Mouse (Mus musculus) embryonic facial prominence, embryonic 11.5 days (tissue): ENCODE data around the gene Lbhd2. TPM values are rescaled to one million over a fixed set of nuclear protein-coding genes. Genes with fewer than 3 reads are reported as not detected.

Experiments used
- ATAC-seq: fragments of 200-750 bp; cut with Nextera tagmentation; replicated peaks from 2 replicates; pipeline ENCODE4 v1.8.0; 2017; ENCODE audit warnings: low read depth; ENCODE audit not compliant: insufficient number of reproducible peaks, low FRiP score, low TSS enrichment
- DNase-seq: peaks from one replicate; pipeline ENCODE4 v3.0.0-alpha.2; 2015; ENCODE audit warnings: low spot score
- H3K27ac ChIP-seq: fragments of 300-500 bp; sonication (generic); replicated peaks from 2 replicates; pipeline ENCODE4 v1.5.1; 2014; ENCODE audit warnings: mild to moderate bottlenecking, low read depth, low read length, control low read depth
- H3K27me3 ChIP-seq: fragments of 300-500 bp; sonication (generic); 2 replicates; pipeline ENCODE4 v1.6.1; 2014; ENCODE audit warnings: mild to moderate bottlenecking, low read length, moderate library complexity, mixed read lengths; ENCODE audit not compliant: control insufficient read depth, insufficient read depth
- H3K36me3 ChIP-seq: fragments of 300-500 bp; sonication (generic); replicated peaks from 2 replicates; pipeline ENCODE4 v1.6.1; 2014; ENCODE audit warnings: low read depth, mild to moderate bottlenecking, low read length, moderate library complexity, mixed read lengths; ENCODE audit not compliant: control insufficient read depth, insufficient read depth
- H3K4me1 ChIP-seq: fragments of 300-500 bp; sonication (generic); 2 replicates; pipeline ENCODE4 v1.6.1; 2014; ENCODE audit warnings: low read length, mixed read lengths; ENCODE audit not compliant: control insufficient read depth, insufficient read depth
- H3K4me2 ChIP-seq: fragments of 300-500 bp; sonication (generic); 2 replicates; pipeline ENCODE4 v1.6.1; 2014; ENCODE audit warnings: low read depth, mild to moderate bottlenecking, control low read depth, low read length, moderate library complexity
- H3K4me3 ChIP-seq: fragments of 300-500 bp; sonication (generic); 2 replicates; pipeline ENCODE4 v1.5.1; 2014; ENCODE audit warnings: low read depth, low read length, control low read depth
- H3K9ac ChIP-seq: fragments of 300-500 bp; sonication (generic); replicated peaks from 2 replicates; pipeline ENCODE4 v1.6.1; 2014; ENCODE audit warnings: mild to moderate bottlenecking, control low read depth, low read length
- H3K9me3 ChIP-seq: fragments of 300-500 bp; sonication (generic); replicated peaks from 2 replicates; pipeline ENCODE4 v1.6.1; 2016; ENCODE audit warnings: mild to moderate bottlenecking, low read length, inconsistent platforms, mixed read lengths; ENCODE audit not compliant: control insufficient read depth
- WGBS: fragments of 180-500 bp; shearing (Covaris S2); extraction: QIAGEN DNeasy Blood & Tissue Kit; methylation state at CpG from one replicate; pipeline ENCODE4 v1.1.7; 2014; 5-methylcytosine and 5-hydroxymethylcytosine counted together
- polyA plus RNA-seq: library from polyadenylated mRNA; unstranded; fragments of >200 nt; fragmentation: Nextera tagmentation; extraction: Ambion mirVana; gene quantifications from 2 replicates; pipeline ENCODE4 v1.2.1, GENCODE M21; 2014

The Lbhd2 gene
- polyA plus RNA-seq, 1 experiment from 2014 or later, result not detected

DNA sequence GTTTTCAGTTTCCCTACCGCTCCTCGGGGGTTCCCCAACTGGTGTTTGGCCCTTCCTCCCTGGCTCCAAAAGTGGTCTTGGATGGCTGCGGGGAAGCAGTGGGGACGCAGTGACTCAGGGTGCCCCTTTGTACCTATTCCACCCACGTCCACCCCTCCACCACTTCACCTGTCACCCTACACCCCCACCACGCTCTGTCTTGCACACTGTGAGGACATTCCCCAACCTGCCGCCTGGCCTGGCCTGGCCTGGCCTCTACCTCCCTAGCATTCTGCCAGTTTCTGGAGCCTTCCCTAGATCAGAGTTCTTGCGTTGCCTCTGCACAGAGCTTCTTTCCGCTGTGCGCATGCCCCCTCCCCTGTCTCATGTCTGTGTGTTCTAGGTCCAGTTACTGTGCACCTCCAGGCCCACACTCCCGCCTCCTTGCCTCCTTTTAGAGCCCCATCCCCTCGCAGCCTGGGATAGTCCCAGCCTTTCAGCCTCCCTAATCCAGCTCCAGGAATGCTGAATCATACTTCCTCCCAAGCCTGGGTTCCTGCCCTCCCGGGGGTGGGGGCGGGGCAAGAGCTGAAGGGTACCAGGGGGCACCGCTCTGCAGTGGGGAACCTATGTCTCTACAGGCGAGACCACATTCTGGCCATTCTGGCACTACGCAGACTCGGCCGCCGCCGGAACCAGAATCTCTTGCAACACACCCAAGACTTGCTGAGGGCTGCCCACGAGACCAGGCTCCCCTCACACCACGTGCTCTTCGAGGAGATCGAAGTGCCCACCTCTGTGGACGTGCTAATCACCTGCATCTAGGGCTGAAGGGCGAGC, 23.6 kb downstream of the Lbhd2 start:
- Histone ChIP-seq H3K9me3 (no peaks in the 10 kb centered on the region), H3K27me3 (peaks cover 36% of the 10 kb centered on the region), H3K27ac (no peak overlapping the region), H3K4me3 (peak overlapping the region; percentile 24; the same call in 1 of the 2 replicates), H3K4me2 (peak overlapping the region; percentile 59), H3K9ac (no peak overlapping the region; the same call in 1 of the 2 replicates), H3K36me3 (no peaks in the 10 kb centered on the region), H3K4me1 (peaks cover 7% of the 10 kb centered on the region)
- DNase-seq, result no peak
- ATAC-seq, result no peak
- WGBS, result 9% methylated on average over 27 of the region's 27 CpGs

DNA sequence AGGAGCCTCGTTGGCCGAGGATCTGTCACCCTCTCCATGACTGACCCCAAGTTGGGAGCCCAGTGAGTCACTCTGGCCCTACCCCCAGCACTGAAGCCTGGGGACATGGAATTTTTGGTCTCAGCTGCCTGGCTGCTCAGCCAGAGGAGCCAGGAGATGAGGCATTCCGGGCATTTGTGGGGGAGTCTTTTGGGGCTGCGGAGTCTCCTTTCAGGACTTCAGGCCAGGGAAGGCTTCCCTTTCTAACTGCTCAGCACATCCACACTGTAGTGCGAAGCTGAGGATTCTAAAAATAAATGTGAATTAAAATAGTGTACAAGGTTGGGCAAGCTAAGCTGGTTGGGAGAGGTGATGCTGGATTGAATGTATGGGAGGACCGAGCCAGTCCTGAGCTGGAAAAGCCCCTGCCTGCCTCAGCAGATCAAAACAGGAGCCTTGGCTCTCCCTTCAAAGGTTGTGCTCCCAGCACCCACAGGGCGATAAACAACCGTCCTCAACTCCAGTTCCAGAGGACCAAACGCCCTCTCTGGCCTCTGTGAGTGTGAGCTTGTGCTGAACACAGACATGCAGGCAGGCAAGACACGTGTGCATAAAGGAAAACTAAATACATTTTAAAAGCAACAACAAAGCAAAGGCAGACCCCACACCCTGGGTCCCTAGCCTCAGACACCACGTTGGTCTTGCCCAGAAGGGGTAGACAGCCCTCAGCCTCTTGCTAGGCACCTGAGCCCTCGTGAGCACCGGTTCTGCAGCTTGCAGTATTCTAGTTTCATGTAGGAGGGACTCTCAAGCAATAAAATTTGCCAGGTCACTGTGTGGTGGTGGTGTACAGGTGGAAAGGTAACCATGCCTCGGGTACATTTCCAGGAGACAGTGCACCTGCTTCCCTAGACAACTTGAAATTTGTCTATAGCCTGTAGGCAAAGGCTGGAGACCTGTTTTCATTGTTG, 24.5 kb downstream of the Lbhd2 start:
- peaks cover 27% of the 10 kb centered on the region for H3K27me3 ChIP-seq
- WGBS, result 24% methylated on average over 14 of the region's 14 CpGs
- DNase-seq, result no peak
- H3K27ac ChIP-seq, result no peak overlapping the region
- H3K9ac ChIP-seq, result no peak overlapping the region; the same call in 1 of the 2 replicates
- H3K36me3 ChIP-seq, result no peaks in the 10 kb centered on the region
- no peaks in the 10 kb centered on the region for H3K9me3 ChIP-seq
- H3K4me2 ChIP-seq, result no peak overlapping the region
- H3K4me3 ChIP-seq, result no peak overlapping the region
- ATAC-seq, result no peak
- peaks cover 7% of the 10 kb centered on the region for H3K4me1 ChIP-seq

DNA sequence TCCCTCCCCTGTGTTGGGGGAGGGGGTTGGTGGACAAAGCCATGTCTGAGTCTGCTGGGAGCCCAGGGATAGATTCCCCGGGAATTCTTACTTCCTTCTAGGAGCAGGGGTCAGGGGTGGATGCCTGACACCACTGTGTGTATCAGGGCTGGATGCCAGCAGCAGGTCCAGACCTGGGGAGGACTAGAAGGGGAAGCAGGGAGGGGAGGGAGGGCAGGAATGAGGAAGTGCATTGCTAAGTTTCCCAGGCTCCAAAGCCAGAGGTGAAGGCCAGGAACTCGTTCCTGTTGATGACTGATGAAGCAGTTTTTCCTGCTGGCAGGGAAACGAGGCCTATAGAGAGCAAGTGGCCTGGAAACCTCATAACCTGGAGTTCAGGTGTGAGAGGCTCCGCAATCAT, 25.5 kb downstream of the Lbhd2 start:
- Histone ChIP-seq H3K4me1 (peaks cover 7% of the 10 kb centered on the region), H3K27me3 (peaks cover 27% of the 10 kb centered on the region), H3K36me3 (no peaks in the 10 kb centered on the region), H3K9me3 (no peaks in the 10 kb centered on the region), H3K4me3 (no peak overlapping the region), H3K27ac (no peak overlapping the region), H3K4me2 (no peak overlapping the region), H3K9ac (no peak overlapping the region)
- DNase-seq (no peak), ATAC-seq (no peak)
- WGBS, result 35% methylated on average over 4 of the region's 4 CpGs

DNA sequence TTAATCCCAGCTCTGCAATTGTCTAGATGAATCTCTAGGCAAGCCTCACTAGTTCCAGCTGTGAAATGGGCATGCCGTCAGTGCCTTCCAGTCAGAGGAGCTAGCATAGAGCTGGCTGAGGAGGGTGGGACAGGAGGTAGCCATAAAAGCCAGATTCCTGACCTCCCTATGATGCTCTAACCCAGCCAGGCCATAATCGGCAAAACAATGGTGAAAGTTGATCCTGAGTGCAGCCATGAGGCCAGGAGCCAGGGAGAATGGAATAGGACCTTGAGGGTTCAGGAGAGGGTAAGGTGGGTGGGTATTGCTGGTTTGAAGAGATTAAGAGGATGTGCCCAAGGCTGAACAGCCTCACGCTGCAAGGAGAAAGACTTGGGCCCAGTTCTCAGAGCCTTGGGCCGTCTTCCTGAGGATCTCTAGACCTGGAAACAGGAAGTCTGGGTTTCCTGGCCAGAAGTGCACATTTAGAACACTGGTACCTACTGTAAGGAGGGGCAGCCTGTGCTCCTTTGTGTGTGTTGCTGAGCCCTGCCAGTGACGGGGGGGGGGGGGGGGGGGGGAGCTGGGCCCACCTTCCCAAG, 26.2 kb downstream of the Lbhd2 start:
- H3K36me3 ChIP-seq, result no peaks in the 10 kb centered on the region
- no peak overlapping the region for H3K9ac ChIP-seq
- peaks cover 7% of the 10 kb centered on the region for H3K4me1 ChIP-seq
- no peaks in the 10 kb centered on the region for H3K9me3 ChIP-seq
- H3K27ac ChIP-seq, result no peak overlapping the region
- no peak overlapping the region for H3K4me3 ChIP-seq
- no peak for ATAC-seq
- H3K4me2 ChIP-seq, result no peak overlapping the region
- WGBS, result 49% methylated on average over 4 of the region's 5 CpGs
- no peak for DNase-seq
- H3K27me3 ChIP-seq, result peaks cover 21% of the 10 kb centered on the region

- WGBS, result 25% methylated on average over 6 of the region's 7 CpGs
- Histone ChIP-seq H3K9ac (no peak overlapping the region), H3K9me3 (no peaks in the 10 kb centered on the region), H3K4me1 (peaks cover 3% of the 10 kb centered on the region), H3K4me2 (no peak overlapping the region), H3K36me3 (no peaks in the 10 kb centered on the region), H3K27ac (no peak overlapping the region), H3K4me3 (no peak overlapping the region), H3K27me3 (peaks cover 12% of the 10 kb centered on the region)
- no peak for ATAC-seq
- no peak for DNase-seq
Observed at GRCm38 (mm10) chr12:111434164-111434744, 27.6 kb downstream of the Lbhd2 start.

- Histone ChIP-seq H3K9me3 (no peaks in the 10 kb centered on the region), H3K9ac (no peak overlapping the region), H3K4me1 (peaks cover 3% of the 10 kb centered on the region), H3K36me3 (no peaks in the 10 kb centered on the region), H3K27me3 (peaks cover 12% of the 10 kb centered on the region), H3K4me2 (no peak overlapping the region), H3K27ac (no peak overlapping the region), H3K4me3 (no peak overlapping the region)
- DNase-seq (no peak), ATAC-seq (no peak)
- 49% methylated on average over 8 of the region's 8 CpGs for WGBS
Observed at GRCm38 (mm10) chr12:111434745-111435327, 28.2 kb downstream of the Lbhd2 start.

- no peak overlapping the region for H3K4me2 ChIP-seq
- DNase-seq (no peak), ATAC-seq (no peak)
- H3K27me3 ChIP-seq, result peaks cover 5% of the 10 kb centered on the region
- WGBS, result 81% methylated on average over 3 of the region's 3 CpGs
- no peaks in the 10 kb centered on the region for H3K9me3 ChIP-seq
- no peaks in the 10 kb centered on the region; the same call in 1 of the 2 replicates for H3K4me1 ChIP-seq
- H3K9ac ChIP-seq, result no peak overlapping the region
- H3K36me3 ChIP-seq, result no peaks in the 10 kb centered on the region
- no peak overlapping the region for H3K4me3 ChIP-seq
- H3K27ac ChIP-seq, result no peak overlapping the region
Observed at GRCm38 (mm10) chr12:111436170-111436569, 29.6 kb downstream of the Lbhd2 start.
